Comparison of ENCODE assay signal across 8 mouse cellular contexts in genomic region chr4:129985671-129986441, GRCm38 (mm10). TPM values are rescaled to one million over a fixed set of nuclear protein-coding genes. Genes with fewer than 3 reads are reported as not detected.
DNase-seq lines count a peak whose midpoint lies in the region; ATAC-seq and TF ChIP-seq lines count a peak whose summit lies in the region.

No protein-coding gene starts in this region.

- peak overlapping the region; percentile 97 for H3K4me2 ChIP-seq in limb, embryonic 15.5 days
- H3K4me2 ChIP-seq in myocyte (ENCODE audit: low read depth): peak overlapping the region; percentile 50
- peak overlapping the region; percentile 96 for H3K4me2 ChIP-seq in stomach, embryonic 16.5 days (ENCODE audit: low read depth, low read length)

- DNase-seq in frontal cortex, postnatal 10 days (ENCODE audit: low spot score in 2 of 2): peak; percentile 84
- DNase-seq in cerebellum, postnatal 10 days: peak; percentile 98 to 99
- peak; percentile 50 for DNase-seq in gastrocnemius, postnatal 25 days
- DNase-seq in kidney, adult 18-20 months: peak; percentile 34

- H3K27me3 ChIP-seq in limb, embryonic 15.5 days: peaks cover 63% of the 10 kb centered on the region
- peaks cover 73% of the 10 kb centered on the region for H3K27me3 ChIP-seq in myocyte (ENCODE audit: control insufficient read depth, insufficient read depth, insufficient read length)
- peaks cover 31% of the 10 kb centered on the region for H3K27me3 ChIP-seq in stomach, embryonic 16.5 days (ENCODE audit: control insufficient read depth, insufficient read depth, low read length)

- no peaks in the 10 kb centered on the region for H3K79me2 ChIP-seq in myocyte (ENCODE audit: control insufficient read depth, insufficient read depth)

- TF ChIP-seq POLR2A in myocyte (IDR thresholded peaks at IDR 0.05; ENCODE audit: insufficient read length, low read depth): no peak

- no peak overlapping the region for H3K27ac ChIP-seq in limb, embryonic 15.5 days
- no peak overlapping the region for H3K27ac ChIP-seq in stomach, embryonic 16.5 days (ENCODE audit: low read length)

- H3K9me3 ChIP-seq in limb, embryonic 15.5 days: no peaks in the 10 kb centered on the region
- no peaks in the 10 kb centered on the region for H3K9me3 ChIP-seq in stomach, embryonic 16.5 days (replicated peaks; ENCODE audit: control insufficient read depth, low read length)

- H3K4me3 ChIP-seq in limb, embryonic 15.5 days: peak overlapping the region; percentile 71
- no peak overlapping the region for H3K4me3 ChIP-seq in myocyte
- H3K4me3 ChIP-seq in stomach, embryonic 16.5 days (replicated peaks; ENCODE audit: low read length): peak overlapping the region; percentile 67

- peak overlapping the region; percentile 69 for H3K9ac ChIP-seq in limb, embryonic 15.5 days
- H3K9ac ChIP-seq in stomach, embryonic 16.5 days (ENCODE audit: low read length): peak overlapping the region; percentile 81

- ATAC-seq in frontal cortex, adult (ENCODE audit: low TSS enrichment): no peak
- ATAC-seq in limb, embryonic 15.5 days (ENCODE audit: insufficient number of reproducible peaks, low FRiP score, low TSS enrichment, low read depth): no peak
- ATAC-seq in stomach, embryonic 16.5 days (ENCODE audit: insufficient read depth, low FRiP score): no peak

- no peak overlapping the region for H3ac ChIP-seq in myocyte (ENCODE audit: control insufficient read depth, insufficient read length)

- H3K4me1 ChIP-seq in limb, embryonic 15.5 days: peaks cover 74% of the 10 kb centered on the region
- H3K4me1 ChIP-seq in stomach, embryonic 16.5 days (ENCODE audit: control insufficient read depth, insufficient read depth, low read length): peaks cover 37% of the 10 kb centered on the region

- H3K36me3 ChIP-seq in limb, embryonic 15.5 days: no peaks in the 10 kb centered on the region
- H3K36me3 ChIP-seq in myocyte (ENCODE audit: control insufficient read depth, insufficient read depth): no peaks in the 10 kb centered on the region
- H3K36me3 ChIP-seq in stomach, embryonic 16.5 days (ENCODE audit: control insufficient read depth, insufficient read depth, low read length): no peaks in the 10 kb centered on the region

- 1% methylated on average over 58 of the region's 58 CpGs for WGBS in limb, embryonic 15.5 days
- under 1% methylated on average over 58 of the region's 58 CpGs for WGBS in stomach, embryonic 16.5 days

TF ChIP-seq in myocyte, 11 proteins besides CTCF, POLR2A, EP300 and RAD21:
- no peak for TF ChIP-seq TCF12 (IDR thresholded peaks at IDR 0.05; ENCODE audit: insufficient read depth, poor library complexity, severe bottlenecking)
- peak in 2 of 3 experiments; percentile 8 to 22 for TF ChIP-seq MYOG (IDR thresholded peaks at IDR 0.05; ENCODE audit: control insufficient read depth in 1 of 3, insufficient read depth in 1 of 3, insufficient read length in 2 of 3, low read depth in 2 of 3)
TF ChIP-seq in myocyte: peak in this region for 1.

RNA-seq across cellular contexts. Expression of gene Adgrb2, which starts 1.2 kb away (rescaled TPM):
- total RNA-seq in gastrocnemius, postnatal 25 days (2021): under 1 TPM; 0.54 to 0.56 TPM
- 3.6 and 4.7 TPM in 2 replicates for polyA plus RNA-seq in limb, embryonic 15.5 days (2015; fragmentation: Nextera tagmentation; extraction: Ambion mirVana)
- 0.08 TPM for polyA plus RNA-seq in myocyte (2012; fragmentation: generic; extraction: Trizol)
- 1.6 and 1.9 TPM in 2 replicates for polyA plus RNA-seq in stomach, embryonic 16.5 days (2015; fragmentation: Nextera tagmentation; extraction: Ambion mirVana)

RNA-seq across cellular contexts. Expression of gene Spocd1, which starts 56.8 kb away (rescaled TPM):
- total RNA-seq in gastrocnemius, postnatal 25 days (2021): not detected
- polyA plus RNA-seq in limb, embryonic 15.5 days (2015; fragmentation: Nextera tagmentation; extraction: Ambion mirVana): 0.07 and 0.08 TPM in 2 replicates
- polyA plus RNA-seq in myocyte (2012; fragmentation: generic; extraction: Trizol): not detected
- polyA plus RNA-seq in stomach, embryonic 16.5 days (2015; fragmentation: Nextera tagmentation; extraction: Ambion mirVana): not detected in 2 replicates

Comparison
In these comparisons a context has a peak if more than half of its experiments do, and no peak if none do; other contexts are left out.
1. DNase-seq: peak in every context shown above with its lines; median percentile 98 in cerebellum, postnatal 10 days; 84 in frontal cortex, postnatal 10 days; 50 in gastrocnemius, postnatal 25 days; 34 in kidney, adult 18-20 months.